Mouse (Mus musculus) frontal cortex, adult (tissue): ENCODE data around the gene Gtf3c2.

Experiments used
- ATAC-seq: cut with Nextera tagmentation; 2 replicates; pipeline ENCODE4 v1.9.2; 2017; ENCODE audit warnings: mild to moderate bottlenecking, moderate library complexity, mixed read lengths; ENCODE audit not compliant: low TSS enrichment

The Gtf3c2 gene

DNA sequence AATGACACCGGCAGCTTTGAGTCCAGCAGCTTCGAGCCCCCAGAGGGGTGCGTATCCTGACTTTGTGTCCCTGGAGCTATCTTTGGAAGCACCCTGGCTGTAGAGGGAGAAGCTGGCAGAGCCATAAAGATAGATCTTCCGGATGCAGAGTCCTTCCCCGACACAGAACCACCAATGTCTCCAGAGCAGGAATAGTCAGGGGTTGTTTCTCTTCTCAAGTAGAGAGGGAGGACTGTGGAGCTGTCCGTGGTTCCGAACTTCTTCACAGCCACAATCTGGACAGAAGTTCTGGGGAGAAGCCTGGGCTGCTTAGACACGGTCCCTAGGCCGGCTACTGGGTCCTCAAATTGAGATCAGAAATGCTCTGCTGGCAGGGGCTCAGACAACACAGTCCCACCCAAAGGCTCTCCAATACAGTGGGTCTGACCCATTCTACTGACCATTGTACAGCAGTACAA, 40.9 kb downstream of the Gtf3c2 start:
- ATAC-seq = no peak

DNA sequence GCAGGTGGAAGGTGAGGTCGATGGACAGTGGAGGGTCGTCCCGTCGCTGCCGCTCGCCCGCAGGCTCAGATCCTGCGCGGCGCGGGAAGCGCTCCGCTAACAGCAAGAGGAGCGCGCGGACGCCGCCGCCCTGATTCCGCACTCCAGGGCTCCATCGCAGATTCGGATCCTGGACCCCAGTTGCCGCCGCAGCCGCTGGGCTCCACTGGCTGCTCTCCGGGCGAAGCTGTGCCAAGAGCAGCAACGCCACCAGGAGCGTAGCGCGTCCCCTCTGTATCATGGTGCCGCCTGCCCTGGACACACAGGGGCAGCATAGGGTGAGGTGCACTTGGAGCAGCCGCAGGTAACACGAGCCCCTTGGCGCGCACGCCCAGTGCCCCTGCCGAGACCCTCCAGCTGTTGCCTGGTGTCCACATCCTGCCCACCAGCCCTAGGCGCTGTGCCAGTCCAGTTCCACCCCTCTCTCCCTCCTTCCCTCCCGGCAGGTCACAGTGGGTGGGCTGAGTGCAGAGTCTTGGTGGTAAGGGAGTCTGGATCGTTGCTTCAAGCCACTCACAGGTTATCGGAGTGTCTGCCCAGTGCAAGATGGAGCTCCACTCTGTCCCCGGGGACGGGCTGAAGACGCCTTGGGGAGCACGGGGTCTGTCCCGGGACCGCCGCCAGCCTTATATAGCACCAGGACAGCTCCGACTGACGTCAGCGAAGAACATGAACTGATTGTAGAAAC, 41.5 kb downstream of the Gtf3c2 start, which contains the start of gene Ucn:
Gene Ucn (minus strand): TSS at position 589 of the 727 bp plus-strand sequence.
- ATAC-seq = peak; percentile 13; the same call in 1 of the 2 replicates

DNA sequence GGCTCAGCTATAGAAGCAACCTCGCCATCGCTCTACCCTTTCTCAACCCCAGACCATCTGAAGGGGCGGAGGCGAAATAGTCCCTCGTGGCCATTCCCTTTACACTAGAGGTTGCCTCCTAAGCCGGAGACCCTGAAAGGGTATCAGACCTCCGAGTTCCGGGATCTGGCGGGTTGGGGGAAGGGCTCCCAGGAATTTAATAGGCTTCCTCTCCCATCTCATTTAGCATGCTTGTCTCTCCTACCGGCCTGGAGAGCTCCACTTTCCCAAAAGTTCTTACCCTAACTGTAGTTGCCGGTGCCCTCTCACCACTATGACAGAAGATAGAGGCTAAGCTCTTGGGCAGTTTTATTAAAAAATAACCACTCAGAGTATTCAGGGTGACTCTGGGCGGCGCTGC, 42.3 kb downstream of the Gtf3c2 start:
- ATAC-seq = no peak

DNA sequence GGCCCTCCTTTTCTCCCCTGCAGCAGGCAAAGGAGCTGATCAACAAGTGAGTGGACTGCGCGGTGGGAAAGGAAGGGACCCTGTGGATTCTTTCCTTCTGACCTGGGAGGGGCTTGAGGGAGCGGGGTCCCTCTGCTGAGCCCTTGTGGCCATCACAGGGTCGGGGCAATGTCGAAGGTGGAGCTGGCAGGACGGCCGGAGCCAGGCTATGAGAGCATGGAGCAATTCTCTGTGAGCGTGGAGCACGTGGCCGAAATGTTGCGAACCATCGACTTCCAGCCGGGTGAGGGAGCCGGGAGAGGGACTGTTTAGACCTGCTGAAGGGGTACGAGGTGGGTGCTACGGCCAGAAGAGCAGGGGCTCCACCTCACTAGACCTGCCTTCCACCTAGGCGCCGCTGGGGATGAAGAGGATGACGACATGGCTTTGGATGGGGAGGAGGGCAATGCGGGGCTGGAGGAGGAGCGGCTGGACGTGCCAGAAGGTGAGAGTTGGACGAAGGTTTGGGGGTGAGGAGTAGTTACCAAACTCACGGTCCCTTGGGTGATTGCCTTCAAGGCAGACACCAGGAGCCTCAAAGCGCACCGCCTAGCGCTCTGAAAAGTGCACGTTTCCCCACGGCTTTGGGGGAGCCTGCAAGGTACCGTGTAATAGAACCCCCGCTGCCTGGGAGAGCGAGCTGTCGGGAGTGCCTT, 43.1 kb downstream of the Gtf3c2 start:
- no peak for ATAC-seq

DNA sequence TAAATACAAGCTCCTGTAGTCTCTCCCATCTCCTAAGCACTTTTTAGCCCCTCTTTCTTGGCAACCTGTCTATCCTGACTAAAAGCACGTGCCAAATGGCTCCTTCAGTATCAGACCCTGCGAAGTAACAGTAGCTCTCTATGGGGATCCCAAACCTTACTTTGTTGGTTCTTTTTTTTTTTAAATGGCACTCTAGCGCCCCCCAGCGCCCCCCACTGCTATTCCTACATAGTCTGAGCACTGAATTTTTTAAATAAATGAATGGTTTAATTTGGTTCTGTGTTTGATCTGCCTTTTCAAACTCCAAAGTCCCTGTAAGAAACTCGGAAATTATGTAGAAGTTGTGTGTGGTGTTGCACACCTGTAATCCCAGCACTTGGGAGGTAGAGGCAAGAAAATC, 53.9 kb downstream of the Gtf3c2 start:
- no peak for ATAC-seq

DNA sequence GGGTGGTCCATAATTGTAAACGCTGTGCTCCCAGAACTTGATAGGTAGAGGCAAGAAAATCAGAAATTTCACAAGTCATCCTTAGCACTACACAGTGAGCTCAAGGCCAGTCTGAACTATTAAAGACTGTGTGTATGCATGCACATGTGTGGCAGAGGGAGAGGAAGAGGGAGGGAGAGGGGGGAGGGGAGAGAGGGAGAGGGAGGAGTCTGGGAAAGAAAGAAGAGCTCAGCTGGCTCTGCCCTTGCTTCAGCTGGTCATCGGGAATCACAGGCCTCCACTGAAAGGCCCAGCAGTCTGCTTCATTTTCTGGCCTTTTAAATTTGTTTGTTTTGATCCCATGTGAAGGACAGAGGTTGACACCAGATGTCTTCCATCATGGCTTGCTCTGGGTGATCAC, 56.5 kb downstream of the Gtf3c2 start:
- ATAC-seq = no peak

DNA sequence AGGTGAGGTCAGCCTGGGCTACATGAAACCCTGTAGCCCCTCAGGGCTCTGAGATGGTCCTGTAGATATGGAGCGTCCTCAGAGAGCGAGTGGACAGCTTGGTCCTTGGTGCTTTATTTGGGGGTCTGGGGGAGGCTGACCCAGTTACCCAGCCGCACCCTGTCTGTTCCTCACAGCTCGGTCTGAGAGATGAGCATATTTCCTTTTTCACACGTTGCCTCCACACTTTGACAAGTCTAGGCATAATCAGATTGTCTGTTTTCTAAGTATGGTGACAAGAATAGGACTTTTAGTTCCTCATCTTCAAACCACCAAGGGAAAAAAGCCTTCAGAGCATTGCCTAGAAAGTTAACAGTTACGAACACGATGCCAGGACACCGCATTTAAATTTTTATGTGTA, 58.8 kb downstream of the Gtf3c2 start:
- ATAC-seq = peak; percentile 92

DNA sequence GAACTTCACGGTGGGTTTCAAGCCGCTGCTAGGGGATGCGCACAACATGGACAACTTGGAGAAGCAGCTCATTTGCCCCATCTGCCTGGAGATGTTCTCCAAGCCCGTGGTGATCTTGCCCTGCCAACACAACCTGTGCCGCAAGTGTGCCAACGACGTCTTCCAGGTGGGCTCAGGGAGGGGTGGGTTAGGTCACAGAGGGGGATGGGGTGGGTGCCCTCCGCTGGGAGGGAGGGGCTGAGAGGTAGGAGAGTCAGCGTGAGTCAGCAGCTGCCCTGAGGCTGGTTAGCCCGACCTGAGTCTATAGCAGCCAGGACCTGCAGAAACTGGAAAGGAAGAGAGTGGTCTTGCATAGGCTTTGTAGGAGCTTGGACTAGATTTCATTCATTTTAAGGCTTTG, 63.0 kb downstream of the Gtf3c2 start:
- no peak for ATAC-seq

DNA sequence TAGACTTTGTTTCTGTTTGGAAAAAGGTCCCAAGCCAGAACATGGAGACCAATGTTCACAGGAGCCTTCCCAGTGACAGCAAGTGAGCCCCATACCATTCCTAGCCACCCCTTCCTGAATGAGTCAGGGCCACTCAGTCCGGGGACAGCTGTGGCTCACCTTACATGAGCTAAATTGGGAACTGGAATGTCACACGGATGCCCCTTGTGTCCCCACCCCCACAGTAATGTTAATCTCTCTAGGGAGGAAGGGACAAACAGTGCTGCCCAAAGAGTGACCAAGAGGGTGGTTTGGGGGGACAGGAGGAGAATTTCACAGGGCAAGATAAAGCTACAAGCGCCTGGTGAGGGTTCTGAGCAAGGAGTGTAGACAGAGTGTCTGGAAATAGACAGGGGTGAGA, 63.6 kb downstream of the Gtf3c2 start, which contains the start of gene Trim54:
Gene Trim54 (plus strand): TSS at position 359 of the 400 bp plus-strand sequence.
- ATAC-seq = no peak

DNA sequence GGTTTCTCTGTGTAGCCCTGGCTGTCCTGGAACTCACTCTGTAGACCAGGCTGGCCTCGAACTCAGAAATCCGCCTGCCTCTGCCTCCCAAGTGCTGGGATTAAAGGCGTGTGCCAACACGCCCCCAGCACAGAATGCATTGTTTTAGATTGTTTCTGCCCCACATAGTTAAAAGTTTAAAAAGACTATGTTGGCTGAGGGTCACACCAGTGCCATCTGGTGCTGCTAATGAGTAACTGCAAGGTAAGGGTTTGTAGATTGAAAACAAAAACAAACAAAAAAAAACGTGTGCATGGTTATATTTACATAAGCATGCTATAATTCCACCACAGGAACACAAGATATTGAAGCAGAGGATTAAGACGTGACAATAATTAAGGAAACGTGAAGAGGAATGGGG, 69.2 kb downstream of the Gtf3c2 start:
- ATAC-seq = no peak

DNA sequence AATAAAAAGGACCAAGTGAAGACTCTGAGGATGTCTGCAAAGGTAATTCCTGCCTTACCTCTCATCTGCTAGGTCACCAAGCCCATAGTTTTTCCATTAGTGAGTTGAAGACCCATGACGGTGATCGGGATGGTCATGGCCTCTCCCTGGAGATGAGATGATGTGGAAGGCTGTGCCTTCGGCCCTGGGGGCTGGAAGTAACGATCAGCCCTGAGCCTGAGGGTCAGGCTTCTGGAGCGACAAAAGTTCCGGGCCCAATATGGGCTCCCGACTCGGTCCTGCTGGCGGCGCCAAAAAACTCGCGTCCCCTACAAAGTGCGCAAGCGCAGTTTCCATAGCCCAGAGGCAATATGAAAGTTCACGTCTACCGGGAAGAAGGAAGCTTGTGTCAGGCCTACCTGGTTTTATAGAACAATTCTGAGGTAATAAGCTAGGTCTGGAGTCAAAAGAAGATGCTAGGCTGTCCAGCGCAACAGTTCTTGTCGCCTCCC, 71.9 kb downstream of the Gtf3c2 start, which contains the start of gene Slc30a3:
Gene Slc30a3 (minus strand): TSS at position 238 of the 491 bp plus-strand sequence.
- ATAC-seq = no peak
